Mouse (Mus musculus): ENCODE measurements around the gene 2310022B05Rik. TPM values are rescaled to one million over a fixed set of nuclear protein-coding genes. Genes with fewer than 3 reads are reported as not detected.

2310022B05Rik gene
- polyA plus RNA-seq, 1 experiment: 102 TPM

GRCm38 (mm10) chr8:124672345-124672744 lies 9.2 kb upstream of the 2310022B05Rik start:
- H3K4me3 ChIP-seq: no peak overlapping the region
- H3K4me2 ChIP-seq (ENCODE audit: low read depth): no peak overlapping the region
- no peak overlapping the region for H3ac ChIP-seq (ENCODE audit: control insufficient read depth, insufficient read length)
- no peaks in the 10 kb centered on the region for H3K79me2 ChIP-seq (ENCODE audit: control insufficient read depth, insufficient read depth)
- TF ChIP-seq POLR2A (IDR thresholded peaks at IDR 0.05; ENCODE audit: insufficient read length, low read depth) (no peak), TCF12 (IDR thresholded peaks at IDR 0.05; ENCODE audit: insufficient read depth, poor library complexity, severe bottlenecking) (no peak), MYOD1 (IDR thresholded peaks at IDR 0.05; ENCODE audit: control insufficient read depth in 1 of 3, insufficient read length in 2 of 3, low read depth in 2 of 3) (no peak), POLR2AphosphoS2 (IDR thresholded peaks at IDR 0.05; ENCODE audit: insufficient read length, low read depth) (no peak), SRF (IDR thresholded peaks at IDR 0.05; ENCODE audit: control insufficient read depth, insufficient read length, low read depth) (no peak), TCF3 (IDR thresholded peaks at IDR 0.05; ENCODE audit: insufficient read length, low read depth) (no peak)
- peaks cover 5% of the 10 kb centered on the region for H3K36me3 ChIP-seq (ENCODE audit: control insufficient read depth, insufficient read depth)
- no peaks in the 10 kb centered on the region for H3K27me3 ChIP-seq (ENCODE audit: control insufficient read depth, insufficient read depth, insufficient read length)

GRCm38 (mm10) chr8:124668798-124669197 lies 5.6 kb upstream of the 2310022B05Rik start:
- H3K4me2 ChIP-seq (ENCODE audit: low read depth): no peak overlapping the region
- no peak overlapping the region for H3K4me3 ChIP-seq
- no peaks in the 10 kb centered on the region for H3K27me3 ChIP-seq (ENCODE audit: control insufficient read depth, insufficient read depth, insufficient read length)
- TF ChIP-seq MYOD1 (IDR thresholded peaks at IDR 0.05; ENCODE audit: control insufficient read depth in 1 of 3, insufficient read length in 2 of 3, low read depth in 2 of 3) (peak; percentile 71 to 92 (median 85)), POLR2A (IDR thresholded peaks at IDR 0.05; ENCODE audit: insufficient read length, low read depth) (no peak), MYOG (IDR thresholded peaks at IDR 0.05; ENCODE audit: control insufficient read depth in 1 of 3, insufficient read depth in 1 of 3, insufficient read length in 2 of 3, low read depth in 2 of 3) (peak; percentile 15 to 89 (median 79)), POLR2AphosphoS2 (IDR thresholded peaks at IDR 0.05; ENCODE audit: insufficient read length, low read depth) (no peak), REST (IDR thresholded peaks at IDR 0.05; ENCODE audit: insufficient read depth, insufficient read length) (no peak), SRF (IDR thresholded peaks at IDR 0.05; ENCODE audit: control insufficient read depth, insufficient read length, low read depth) (no peak), TCF3 (IDR thresholded peaks at IDR 0.05; ENCODE audit: insufficient read length, low read depth) (peak; percentile 60), CEBPB (IDR thresholded peaks at IDR 0.05; ENCODE audit: insufficient read depth, poor library complexity, severe bottlenecking) (peak; percentile 55; the same call in 1 of the 2 replicates), E2F4 (IDR thresholded peaks at IDR 0.05; ENCODE audit: insufficient read depth) (no peak), TCF12 (IDR thresholded peaks at IDR 0.05; ENCODE audit: insufficient read depth, poor library complexity, severe bottlenecking) (peak; percentile 52)
- no peaks in the 10 kb centered on the region for H3K79me2 ChIP-seq (ENCODE audit: control insufficient read depth, insufficient read depth)
- no peak overlapping the region for H3ac ChIP-seq (ENCODE audit: control insufficient read depth, insufficient read length)
- peaks cover 5% of the 10 kb centered on the region for H3K36me3 ChIP-seq (ENCODE audit: control insufficient read depth, insufficient read depth)

GRCm38 (mm10) chr8:124664414-124664813 lies 1.2 kb upstream of the 2310022B05Rik start:
- no peak overlapping the region for H3K4me3 ChIP-seq
- H3K27me3 ChIP-seq (ENCODE audit: control insufficient read depth, insufficient read depth, insufficient read length): no peaks in the 10 kb centered on the region
- peaks cover 33% of the 10 kb centered on the region for H3K79me2 ChIP-seq (ENCODE audit: control insufficient read depth, insufficient read depth)
- H3ac ChIP-seq (ENCODE audit: control insufficient read depth, insufficient read length): no peak overlapping the region
- no peak for TF ChIP-seq MYOD1 (IDR thresholded peaks at IDR 0.05; ENCODE audit: control insufficient read depth in 1 of 3, insufficient read length in 2 of 3, low read depth in 2 of 3)
- TF ChIP-seq POLR2A (IDR thresholded peaks at IDR 0.05; ENCODE audit: insufficient read length, low read depth): no peak
- TF ChIP-seq POLR2AphosphoS2 (IDR thresholded peaks at IDR 0.05; ENCODE audit: insufficient read length, low read depth): no peak
- no peak for TF ChIP-seq TCF12 (IDR thresholded peaks at IDR 0.05; ENCODE audit: insufficient read depth, poor library complexity, severe bottlenecking)
- TF ChIP-seq MAX (IDR thresholded peaks at IDR 0.05; ENCODE audit: low read depth): no peak
- no peak for TF ChIP-seq CEBPB (IDR thresholded peaks at IDR 0.05; ENCODE audit: insufficient read depth, poor library complexity, severe bottlenecking)
- TF ChIP-seq MYOG (IDR thresholded peaks at IDR 0.05; ENCODE audit: control insufficient read depth in 1 of 3, insufficient read depth in 1 of 3, insufficient read length in 2 of 3, low read depth in 2 of 3): no peak
- no peak for TF ChIP-seq E2F4 (IDR thresholded peaks at IDR 0.05; ENCODE audit: insufficient read depth)
- TF ChIP-seq TCF3 (IDR thresholded peaks at IDR 0.05; ENCODE audit: insufficient read length, low read depth): no peak
- TF ChIP-seq SRF (IDR thresholded peaks at IDR 0.05; ENCODE audit: control insufficient read depth, insufficient read length, low read depth): no peak
- no peaks in the 10 kb centered on the region for H3K36me3 ChIP-seq (ENCODE audit: control insufficient read depth, insufficient read depth)
- H3K4me2 ChIP-seq (ENCODE audit: low read depth): no peak overlapping the region

GRCm38 (mm10) chr8:124663874-124664230 lies 683 bp upstream of the 2310022B05Rik start:
- Histone ChIP-seq H3ac (ENCODE audit: control insufficient read depth, insufficient read length) (no peak overlapping the region), H3K36me3 (ENCODE audit: control insufficient read depth, insufficient read depth) (no peaks in the 10 kb centered on the region), H3K27me3 (ENCODE audit: control insufficient read depth, insufficient read depth, insufficient read length) (no peaks in the 10 kb centered on the region), H3K4me3 (peak overlapping the region; percentile 68), H3K79me2 (ENCODE audit: control insufficient read depth, insufficient read depth) (peaks cover 39% of the 10 kb centered on the region), H3K4me2 (ENCODE audit: low read depth) (no peak overlapping the region)
- TF ChIP-seq MYOG (IDR thresholded peaks at IDR 0.05; ENCODE audit: control insufficient read depth in 1 of 3, insufficient read depth in 1 of 3, insufficient read length in 2 of 3, low read depth in 2 of 3): no peak
- TF ChIP-seq TCF12 (IDR thresholded peaks at IDR 0.05; ENCODE audit: insufficient read depth, poor library complexity, severe bottlenecking): no peak
- TF ChIP-seq TCF3 (IDR thresholded peaks at IDR 0.05; ENCODE audit: insufficient read length, low read depth): no peak
- no peak for TF ChIP-seq USF1 (IDR thresholded peaks at IDR 0.05; ENCODE audit: low read depth)
- TF ChIP-seq E2F4 (IDR thresholded peaks at IDR 0.05; ENCODE audit: insufficient read depth): no peak
- no peak for TF ChIP-seq MYOD1 (IDR thresholded peaks at IDR 0.05; ENCODE audit: control insufficient read depth in 1 of 3, insufficient read length in 2 of 3, low read depth in 2 of 3)
- no peak for TF ChIP-seq REST (IDR thresholded peaks at IDR 0.05; ENCODE audit: insufficient read depth, insufficient read length)
- TF ChIP-seq SRF (IDR thresholded peaks at IDR 0.05; ENCODE audit: control insufficient read depth, insufficient read length, low read depth): no peak
- no peak for TF ChIP-seq POLR2A (IDR thresholded peaks at IDR 0.05; ENCODE audit: insufficient read length, low read depth)
- TF ChIP-seq MAX (IDR thresholded peaks at IDR 0.05; ENCODE audit: low read depth): no peak
- TF ChIP-seq POLR2AphosphoS2 (IDR thresholded peaks at IDR 0.05; ENCODE audit: insufficient read length, low read depth): no peak
- no peak for TF ChIP-seq CEBPB (IDR thresholded peaks at IDR 0.05; ENCODE audit: insufficient read depth, poor library complexity, severe bottlenecking)
